Mouse (Mus musculus) kidney, embryonic 14.5 days (tissue): ENCODE data around the gene Eif4ebp2. TPM values are rescaled to one million over a fixed set of nuclear protein-coding genes. Genes with fewer than 3 reads are reported as not detected.

Experiments used
- ATAC-seq: fragments of 200-750 bp; cut with Nextera tagmentation; 2 replicates; pipeline ENCODE4 v1.8.0; 2017; ENCODE audit warnings: moderate number of reproducible peaks, mild to moderate bottlenecking, moderate TSS enrichment, moderate library complexity; ENCODE audit not compliant: low FRiP score, low TSS enrichment
- H3K27ac ChIP-seq: fragments of 300-500 bp; sonication (generic); 2 replicates; pipeline ENCODE4 v1.5.1; 2014; ENCODE audit warnings: low read depth, mild to moderate bottlenecking, low read length, moderate library complexity, mixed read lengths
- H3K27me3 ChIP-seq: fragments of 300-500 bp; sonication (generic); 2 replicates; pipeline ENCODE4 v1.6.1; 2014; ENCODE audit warnings: mild to moderate bottlenecking, low read length; ENCODE audit not compliant: control insufficient read depth, insufficient read depth
- H3K36me3 ChIP-seq: fragments of 300-500 bp; sonication (generic); 2 replicates; pipeline ENCODE4 v1.6.1; 2014; ENCODE audit warnings: low read length, mixed read lengths; ENCODE audit not compliant: control insufficient read depth, insufficient read depth
- H3K4me1 ChIP-seq: fragments of 300-500 bp; sonication (generic); 2 replicates; pipeline ENCODE4 v1.6.1; 2014; ENCODE audit warnings: low read length, mixed read lengths; ENCODE audit not compliant: control insufficient read depth, insufficient read depth
- H3K4me2 ChIP-seq: fragments of 300-500 bp; sonication (generic); replicated peaks from 2 replicates; pipeline ENCODE4 v1.6.1; 2014; ENCODE audit warnings: low read depth, mild to moderate bottlenecking, low read length
- H3K4me3 ChIP-seq: fragments of 300-500 bp; sonication (generic); 2 replicates; pipeline ENCODE4 v1.5.1; 2014; ENCODE audit warnings: mild to moderate bottlenecking, low read length
- H3K9ac ChIP-seq: fragments of 300-500 bp; sonication (generic); 2 replicates; pipeline ENCODE4 v1.6.1; 2014; ENCODE audit warnings: low read depth, mild to moderate bottlenecking, low read length, moderate library complexity
- H3K9me3 ChIP-seq: fragments of 300-500 bp; sonication (generic); 2 replicates; pipeline ENCODE4 v1.6.1; 2016; ENCODE audit warnings: low read length; ENCODE audit not compliant: control insufficient read depth
- WGBS: fragments of 180-500 bp; shearing (Covaris S2); extraction: QIAGEN DNeasy Blood & Tissue Kit; methylation state at CpG from one replicate; pipeline ENCODE4 v1.1.7; 2014; 5-methylcytosine and 5-hydroxymethylcytosine counted together
- polyA plus RNA-seq: library from polyadenylated mRNA; unstranded; fragments of >200 nt; fragmentation: Nextera tagmentation; extraction: Ambion mirVana; gene quantifications from 2 replicates; pipeline ENCODE4 v1.2.1, GENCODE M21; 2014

Gene Eif4ebp2
- polyA plus RNA-seq, 1 experiment from 2014 or later, result 61.9 TPM

DNA sequence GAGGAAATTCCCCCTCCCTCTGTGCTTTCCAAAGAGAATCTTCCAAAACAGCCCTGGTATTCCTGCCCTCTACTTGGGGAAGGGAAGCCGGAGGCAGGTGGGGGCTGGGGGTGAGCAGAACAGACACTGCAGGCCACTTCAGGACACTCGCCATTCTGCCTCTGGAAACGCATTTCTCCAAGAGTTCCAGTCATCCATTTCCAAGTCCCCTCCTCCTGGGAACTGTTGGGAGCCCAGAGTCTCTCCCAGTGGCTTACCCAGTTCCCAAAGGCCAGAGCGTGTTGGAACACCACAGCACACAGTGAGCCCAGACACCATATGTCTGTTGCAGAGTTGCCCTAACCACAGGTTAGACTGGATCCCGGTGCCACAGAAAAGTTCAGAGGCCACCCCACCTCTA, 73.8 kb downstream of the Eif4ebp2 start:
- 85% methylated on average over 5 of the region's 5 CpGs for WGBS
- Histone ChIP-seq H3K27ac (no peak overlapping the region), H3K4me2 (no peak overlapping the region), H3K27me3 (no peaks in the 10 kb centered on the region), H3K9ac (no peak overlapping the region), H3K4me3 (no peak overlapping the region), H3K4me1 (peaks cover 45% of the 10 kb centered on the region), H3K36me3 (no peaks in the 10 kb centered on the region), H3K9me3 (no peaks in the 10 kb centered on the region)
- no peak for ATAC-seq

Other genes with a start within 250 kb of the Eif4ebp2 start
- gene Adamts14, start 179.2 kb downstream of the Eif4ebp2 start, polyA plus RNA-seq, result 1.3 and 1.4 TPM in 2 replicates
- not detected in 2 replicates for gene Prf1, start 154.8 kb downstream of the Eif4ebp2 start, polyA plus RNA-seq
- 14.9 and 25.5 TPM in 2 replicates for gene Pald1, start 69.1 kb downstream of the Eif4ebp2 start, polyA plus RNA-seq
- 0.30 and 0.44 TPM in 2 replicates for gene Nodal, start 34.7 kb downstream of the Eif4ebp2 start, polyA plus RNA-seq
- 6.3 and 9.0 TPM in 2 replicates for gene Lrrc20, start 23.1 kb upstream of the Eif4ebp2 start, polyA plus RNA-seq
- gene Npffr1, start 142.8 kb upstream of the Eif4ebp2 start, polyA plus RNA-seq, result 0.27 TPM in 1 of 2 replicates, not detected in the other
- 205 and 217 TPM in 2 replicates for gene Ppa1, start 195.9 kb upstream of the Eif4ebp2 start, polyA plus RNA-seq
- 161 and 246 TPM in 2 replicates for gene Sar1a, start 227.6 kb upstream of the Eif4ebp2 start, polyA plus RNA-seq
- gene Tysnd1, start 242.9 kb upstream of the Eif4ebp2 start, polyA plus RNA-seq, result 28.8 and 40.3 TPM in 2 replicates